Mouse (Mus musculus) intestine, postnatal 0 days (tissue): Measurements from ENCODE around the gene Olfr1329. TPM values are rescaled to one million over a fixed set of nuclear protein-coding genes. Genes with fewer than 3 reads are reported as not detected.

Source experiments
- ATAC-seq: fragments of 200-750 bp; cut with Nextera tagmentation; 2 replicates; pipeline ENCODE4 v1.8.0; 2017; ENCODE audit warnings: mild to moderate bottlenecking, moderate TSS enrichment, moderate library complexity
- H3K27ac ChIP-seq: fragments of 300-500 bp; sonication (generic); 2 replicates; pipeline ENCODE4 v1.5.1; 2014; ENCODE audit warnings: mild to moderate bottlenecking, low read depth, low read length, moderate library complexity
- H3K27me3 ChIP-seq: fragments of 300-500 bp; sonication (generic); replicated peaks from 2 replicates; pipeline ENCODE4 v1.6.1; 2014; ENCODE audit warnings: low read length, mixed read lengths; ENCODE audit not compliant: control insufficient read depth, insufficient read depth
- H3K36me3 ChIP-seq: fragments of 300-500 bp; sonication (generic); 2 replicates; pipeline ENCODE4 v1.6.1; 2014; ENCODE audit warnings: mild to moderate bottlenecking, moderate library complexity; ENCODE audit not compliant: control insufficient read depth, insufficient read depth
- H3K4me1 ChIP-seq: fragments of 300-500 bp; sonication (generic); replicated peaks from 2 replicates; pipeline ENCODE4 v1.6.1; 2014; ENCODE audit warnings: antibody characterized with exemption, low read length, mixed read lengths; ENCODE audit not compliant: control insufficient read depth, insufficient read depth
- H3K4me2 ChIP-seq: fragments of 300-500 bp; sonication (generic); replicated peaks from 2 replicates; pipeline ENCODE4 v1.6.1; 2014; ENCODE audit warnings: low read depth, mild to moderate bottlenecking, moderate library complexity
- H3K4me3 ChIP-seq: fragments of 300-500 bp; sonication (generic); 2 replicates; pipeline ENCODE4 v1.5.1; 2014; ENCODE audit warnings: low read depth, low read length
- H3K9ac ChIP-seq: fragments of 300-500 bp; sonication (generic); 2 replicates; pipeline ENCODE4 v1.6.1; 2014; ENCODE audit warnings: mild to moderate bottlenecking, low read depth, low read length
- H3K9me3 ChIP-seq: fragments of 300-500 bp; sonication (generic); 2 replicates; pipeline ENCODE4 v1.6.1; 2016; ENCODE audit warnings: mixed run types; ENCODE audit not compliant: control insufficient read depth
- CTCF ChIP-seq: sonication (generic); IDR thresholded peaks from 2 replicates; pipeline ENCODE4 v1.5.1; 2016; ENCODE audit warnings: low read depth, mild to moderate bottlenecking, control low read depth, antibody characterized with exemption, moderate library complexity
- polyA plus RNA-seq: library from polyadenylated mRNA; unstranded; fragments of >200 nt; fragmentation: Nextera tagmentation; extraction: Ambion mirVana; gene quantifications from 2 replicates; pipeline ENCODE4 v1.2.1, GENCODE M21; 2015

The Olfr1329 gene
- polyA plus RNA-seq, 1 experiment from 2014 or later, result not detected

DNA sequence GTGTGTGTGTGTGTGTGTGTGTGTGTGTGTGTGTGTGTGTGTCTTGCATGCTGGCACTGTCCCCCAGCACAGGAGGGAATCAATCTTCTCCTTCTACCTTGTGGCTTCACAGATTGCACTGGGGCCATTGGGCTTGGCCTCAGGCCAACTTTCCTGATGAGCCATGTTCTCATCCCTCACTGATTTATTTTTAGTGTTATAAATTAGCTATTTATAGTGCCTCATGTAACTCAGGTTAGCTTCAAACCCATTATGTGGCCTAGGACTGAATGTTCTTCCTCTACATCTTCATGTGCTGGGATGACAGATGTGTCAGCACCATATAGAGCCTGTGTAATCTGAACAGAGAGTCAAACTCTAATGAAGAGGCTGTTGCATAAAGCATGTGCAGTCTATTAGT is 49.7 kb downstream of the Olfr1329 start:
- no peaks in the 10 kb centered on the region for H3K36me3 ChIP-seq
- H3K27me3 ChIP-seq, result no peaks in the 10 kb centered on the region
- no peak overlapping the region for H3K4me3 ChIP-seq
- H3K9me3 ChIP-seq, result no peaks in the 10 kb centered on the region
- no peak overlapping the region for H3K4me2 ChIP-seq
- no peaks in the 10 kb centered on the region for H3K4me1 ChIP-seq
- H3K9ac ChIP-seq, result no peak overlapping the region
- no peak for ATAC-seq
- TF ChIP-seq CTCF, result no peak
- H3K27ac ChIP-seq, result no peak overlapping the region

Other genes with a start within 250 kb of the Olfr1329 start
- not detected in 2 replicates for gene Olfr1342, start 224.7 kb downstream of the Olfr1329 start, polyA plus RNA-seq
- gene Olfr1341, start 213.9 kb downstream of the Olfr1329 start, polyA plus RNA-seq, result not detected in 2 replicates
- not detected in 2 replicates for gene Olfr1340, start 197.3 kb downstream of the Olfr1329 start, polyA plus RNA-seq
- gene Olfr1339, start 185.3 kb downstream of the Olfr1329 start, polyA plus RNA-seq, result not detected in 2 replicates
- not detected in 2 replicates for gene Olfr1338, start 158.7 kb downstream of the Olfr1329 start, polyA plus RNA-seq
- gene Olfr1337, start 134.9 kb downstream of the Olfr1329 start, polyA plus RNA-seq, result not detected in 2 replicates
- gene Olfr1335, start 107.5 kb downstream of the Olfr1329 start, polyA plus RNA-seq, result not detected in 2 replicates
- gene Olfr1333, start 81.2 kb downstream of the Olfr1329 start, polyA plus RNA-seq, result not detected in 2 replicates
- gene Olfr1331, start 52.8 kb downstream of the Olfr1329 start, polyA plus RNA-seq, result not detected in 2 replicates
- gene Olfr1330, start 28.9 kb downstream of the Olfr1329 start, polyA plus RNA-seq, result not detected in 2 replicates
- not detected in 2 replicates for gene Olfr1328, start 21.1 kb upstream of the Olfr1329 start, polyA plus RNA-seq
- gene Lao1, start 44.1 kb upstream of the Olfr1329 start, polyA plus RNA-seq, result 0.08 and 0.13 TPM in 2 replicates
- 18.1 and 19.0 TPM in 2 replicates for gene Slc2a1, start 191.2 kb upstream of the Olfr1329 start, polyA plus RNA-seq